Mouse (Mus musculus) bone marrow, adult 2 months (tissue): ENCODE results near the gene Zfp937.
"Not testable (repeated sequence)": the region's sequence is repeated elsewhere in the genome, so short reads cannot be mapped to it uniquely, and the experiment has no call there.

Experiments
- CTCF ChIP-seq: fragments of 200-500 bp; IDR thresholded peaks from 2 replicates; pipeline ENCODE4 v1.5.1; 2011; ENCODE audit warnings: low read length, control low read depth; ENCODE audit not compliant: control insufficient read depth, insufficient read depth
- POLR2A ChIP-seq: fragments of 200-500 bp; IDR thresholded peaks from 2 replicates; pipeline ENCODE4 v1.6.1; 2011; ENCODE audit warnings: low read depth, mild to moderate bottlenecking, control low read depth, low read length, borderline replicate concordance; ENCODE audit not compliant: control insufficient read depth

- TF ChIP-seq POLR2A, CTCF: not testable (repeated sequence)
Observed at GRCm38 (mm10) chr2:150181570-150181999, 36.3 kb upstream of the Zfp937 start, which contains the start of gene Gm14139.
